Mouse (Mus musculus): Measurements from ENCODE around the gene Insr.

Insr gene

GRCm38 (mm10) chr8:3275189-3275588 lies 4.2 kb downstream of the Insr start:
- DNase-seq (ENCODE audit: low spot score in 2 of 2), result no peak

- no peak for DNase-seq (ENCODE audit: low spot score in 2 of 2)
Observed at GRCm38 (mm10) chr8:3273799-3274198, 5.6 kb downstream of the Insr start.

GRCm38 (mm10) chr8:3267449-3267761 lies 12.0 kb downstream of the Insr start:
- no peak for DNase-seq (ENCODE audit: low spot score in 2 of 2)

GRCm38 (mm10) chr8:3266686-3267448 lies 12.6 kb downstream of the Insr start:
- no peak for DNase-seq (ENCODE audit: low spot score in 2 of 2)

GRCm38 (mm10) chr8:3265182-3265581 lies 14.2 kb downstream of the Insr start:
- no peak for DNase-seq (ENCODE audit: low spot score in 2 of 2)

- DNase-seq (ENCODE audit: low spot score in 2 of 2), result no peak
Observed at GRCm38 (mm10) chr8:3262779-3263178, 16.6 kb downstream of the Insr start.

- no peak for DNase-seq (ENCODE audit: low spot score in 2 of 2)
Observed at GRCm38 (mm10) chr8:3261101-3261500, 18.3 kb downstream of the Insr start.

- DNase-seq (ENCODE audit: low spot score in 2 of 2), result no peak
Observed at GRCm38 (mm10) chr8:3260127-3260811, 19.1 kb downstream of the Insr start.

GRCm38 (mm10) chr8:3256147-3256940 lies 23.1 kb downstream of the Insr start:
- no peak for DNase-seq (ENCODE audit: low spot score in 2 of 2)

GRCm38 (mm10) chr8:3255321-3255720 lies 24.1 kb downstream of the Insr start:
- no peak for DNase-seq (ENCODE audit: low spot score in 2 of 2)

GRCm38 (mm10) chr8:3253179-3253578 lies 26.2 kb downstream of the Insr start:
- no peak for DNase-seq (ENCODE audit: low spot score in 2 of 2)

- no peak for DNase-seq (ENCODE audit: low spot score in 2 of 2)
Observed at GRCm38 (mm10) chr8:3252665-3253064, 26.8 kb downstream of the Insr start.

- no peak for DNase-seq (ENCODE audit: low spot score in 2 of 2)
Observed at GRCm38 (mm10) chr8:3251101-3251500, 28.3 kb downstream of the Insr start.

GRCm38 (mm10) chr8:3249886-3250285 lies 29.5 kb downstream of the Insr start:
- no peak for DNase-seq (ENCODE audit: low spot score in 2 of 2)

GRCm38 (mm10) chr8:3248704-3249103 lies 30.7 kb downstream of the Insr start:
- no peak for DNase-seq (ENCODE audit: low spot score in 2 of 2)

GRCm38 (mm10) chr8:3247129-3247528 lies 32.3 kb downstream of the Insr start:
- DNase-seq (ENCODE audit: low spot score in 2 of 2), result no peak

GRCm38 (mm10) chr8:3243229-3243628 lies 36.2 kb downstream of the Insr start:
- no peak for DNase-seq (ENCODE audit: low spot score in 2 of 2)

- no peak for DNase-seq (ENCODE audit: low spot score in 2 of 2)
Observed at GRCm38 (mm10) chr8:3240725-3241124, 38.7 kb downstream of the Insr start.

GRCm38 (mm10) chr8:3239641-3240040 lies 39.8 kb downstream of the Insr start:
- DNase-seq (ENCODE audit: low spot score in 2 of 2), result no peak

- no peak for DNase-seq (ENCODE audit: low spot score in 2 of 2)
Observed at GRCm38 (mm10) chr8:3238792-3239191, 40.6 kb downstream of the Insr start.

GRCm38 (mm10) chr8:3237319-3237718 lies 42.1 kb downstream of the Insr start:
- DNase-seq (ENCODE audit: low spot score in 2 of 2), result no peak

GRCm38 (mm10) chr8:3236277-3236676 lies 43.1 kb downstream of the Insr start:
- no peak for DNase-seq (ENCODE audit: low spot score in 2 of 2)

GRCm38 (mm10) chr8:3234569-3234968 lies 44.8 kb downstream of the Insr start:
- DNase-seq (ENCODE audit: low spot score in 2 of 2), result no peak
